Mouse (Mus musculus) spleen, adult 2 months (tissue): Measurements from ENCODE around the gene Esr1. TPM values are rescaled to one million over a fixed set of nuclear protein-coding genes. Genes with fewer than 3 reads are reported as not detected.

Source experiments
- DNase-seq, 2 experiments: peaks; one replicate each; pipeline versions ENCODE4 v3.0.0 to v3.0.0-alpha.2; 2012 to 2021; ENCODE audit warnings: low spot score in 2 of 2, low read depth in 1 of 2
- H3K27ac ChIP-seq: fragments of 200-500 bp; 2 replicates; pipeline ENCODE4 v1.5.1; 2012; ENCODE audit warnings: low read length, inconsistent platforms; ENCODE audit not compliant: insufficient read depth
- H3K27me3 ChIP-seq: fragments of 200-500 bp; 2 replicates; pipeline ENCODE4 v1.6.1; 2012; ENCODE audit warnings: mild to moderate bottlenecking, moderate library complexity, low read length, inconsistent platforms; ENCODE audit not compliant: control insufficient read depth, insufficient read depth
- H3K36me3 ChIP-seq: fragments of 200-500 bp; 2 replicates; pipeline ENCODE4 v1.6.1; 2012; ENCODE audit warnings: mild to moderate bottlenecking, low read length, inconsistent platforms; ENCODE audit not compliant: control insufficient read depth, insufficient read depth
- H3K4me1 ChIP-seq: fragments of 200-500 bp; 2 replicates; pipeline ENCODE4 v1.6.1; 2011; ENCODE audit warnings: inconsistent platforms; ENCODE audit not compliant: control insufficient read depth, insufficient read depth, insufficient read length
- H3K4me3 ChIP-seq: fragments of 200-500 bp; 2 replicates; pipeline ENCODE4 v1.5.1; 2011; ENCODE audit warnings: mild to moderate bottlenecking, inconsistent platforms; ENCODE audit not compliant: insufficient read depth, insufficient read length; ENCODE audit errors: extremely low read depth
- CTCF ChIP-seq: fragments of 200-500 bp; IDR thresholded peaks from 2 replicates; pipeline ENCODE4 v1.5.1; 2011; ENCODE audit warnings: mild to moderate bottlenecking, inconsistent platforms; ENCODE audit not compliant: insufficient read depth, insufficient read length, insufficient replicate concordance; ENCODE audit errors: extremely low read depth
- POLR2A ChIP-seq: fragments of 200-500 bp; IDR thresholded peaks from 2 replicates; pipeline ENCODE4 v1.6.1; 2011; ENCODE audit warnings: low read depth, low read length, inconsistent platforms
- WGBS: fragments of 180-500 bp; shearing (Covaris S2); methylation state at CpG from one replicate; pipeline ENCODE4 v1.1.7; 2018; 5-methylcytosine and 5-hydroxymethylcytosine counted together
- polyA plus RNA-seq: library from polyadenylated mRNA; depleted of rRNA; stranded (reverse); fragments of >200 nt; gene quantifications from 2 replicates; pipeline ENCODE4 v1.2.3, GENCODE M21; 2012; rRNA removed

Gene Esr1
- 1.9 and 2.2 TPM in 2 replicates for polyA plus RNA-seq

DNA sequence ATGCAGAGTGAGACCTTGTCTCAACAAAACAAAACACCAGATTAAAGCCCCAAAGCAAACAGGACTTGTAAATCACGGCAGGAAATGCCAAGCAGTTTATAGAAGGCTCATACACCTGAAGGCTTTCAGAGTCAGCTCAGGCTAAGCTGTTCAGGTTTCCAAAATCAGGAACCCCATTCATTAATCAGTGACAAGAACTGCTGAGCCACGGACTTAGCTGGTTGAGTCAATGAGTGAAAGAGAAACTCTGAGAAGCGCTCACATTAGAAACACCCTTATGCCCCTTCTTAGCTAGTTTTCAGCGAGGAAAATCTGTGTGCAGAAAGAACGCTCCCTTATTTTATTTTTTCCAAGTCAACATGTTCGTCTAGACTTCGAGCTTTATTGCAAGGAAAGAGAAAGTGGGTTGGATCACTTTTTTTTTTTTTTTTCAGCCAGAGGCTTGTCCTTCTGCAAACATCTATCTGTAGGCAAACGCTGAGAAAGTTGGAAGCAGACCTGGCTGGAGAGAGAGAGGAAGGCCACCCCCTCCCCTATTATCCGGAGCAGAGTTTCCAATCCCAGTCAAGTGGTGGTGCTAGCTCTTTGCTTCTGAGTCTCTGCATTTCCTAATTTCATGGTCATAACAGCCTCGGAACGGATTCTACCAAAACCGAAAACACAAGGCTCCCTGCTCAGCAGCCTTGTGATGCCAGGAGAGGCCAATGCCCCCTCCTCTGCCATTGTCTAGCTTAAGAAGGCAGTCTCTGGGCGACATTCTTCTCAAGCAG lies at the start of gene Esr1:
Gene Esr1, plus strand, starts transcription at position 208 of the 770 bp plus-strand sequence.
- DNase-seq, result no peak
- WGBS, result 8% methylated on average over 13 of the region's 13 CpGs
- Histone ChIP-seq H3K4me3 (peak within 1 kb of the TSS; percentile 63), H3K27ac (peak within 1 kb of the TSS; percentile 58), H3K36me3 (no peaks in the 10 kb centered on the region), H3K27me3 (no peaks in the 10 kb centered on the region), H3K4me1 (peaks cover 2% of the 10 kb centered on the region; the same call in 1 of the 2 replicates)
- TF ChIP-seq CTCF, result peak; percentile 2; the same call in 1 of the 2 replicates
- TF ChIP-seq POLR2A, result no peak

DNA sequence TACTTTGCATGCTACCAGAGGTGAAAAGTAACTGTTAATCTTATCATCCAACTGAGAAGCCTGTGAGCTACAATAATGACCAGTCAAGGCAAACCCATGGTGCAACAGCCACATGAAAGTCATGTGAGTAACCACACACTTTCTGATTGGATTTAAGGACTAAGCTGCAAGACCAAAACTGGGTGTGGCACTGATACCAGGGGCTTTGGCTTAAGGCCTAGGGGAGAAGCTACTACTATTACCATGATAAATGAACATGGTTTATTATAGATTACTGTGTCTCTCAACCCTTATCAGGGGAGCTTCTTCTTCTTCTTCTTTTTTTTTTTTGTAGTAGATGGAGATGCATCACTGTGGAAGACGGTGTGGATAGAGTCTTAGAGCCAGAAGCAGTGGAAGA lies 46.2 kb upstream of the Esr1 start:
- H3K27ac ChIP-seq, result no peak overlapping the region
- WGBS, result 89% methylated on average over 1 of the region's 1 CpGs
- no peaks in the 10 kb centered on the region for H3K36me3 ChIP-seq
- H3K4me1 ChIP-seq, result no peaks in the 10 kb centered on the region
- no peaks in the 10 kb centered on the region for H3K27me3 ChIP-seq
- H3K4me3 ChIP-seq, result no peak overlapping the region
- TF ChIP-seq POLR2A (no peak), CTCF (no peak)
- no peak for DNase-seq

DNA sequence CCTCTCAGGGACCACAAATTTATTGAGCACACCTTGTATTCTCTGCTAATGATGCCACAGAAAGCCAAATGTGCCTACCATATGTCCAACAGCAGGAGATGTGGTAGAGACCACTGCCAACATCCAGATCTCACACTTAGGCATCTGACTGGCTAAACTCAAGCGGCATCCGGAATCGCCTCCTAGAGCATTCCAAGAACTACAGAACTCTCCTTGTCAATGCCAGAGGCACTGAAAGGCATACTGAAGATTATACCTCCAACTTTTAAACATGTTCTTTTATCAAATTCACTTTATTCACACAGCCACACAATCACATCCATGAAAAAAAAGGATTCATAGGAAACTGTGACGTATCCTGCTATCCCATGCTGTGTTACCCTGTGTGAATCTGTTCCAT lies 40.6 kb upstream of the Esr1 start:
- TF ChIP-seq POLR2A, result no peak
- no peak for TF ChIP-seq CTCF
- no peak overlapping the region for H3K27ac ChIP-seq
- no peaks in the 10 kb centered on the region for H3K36me3 ChIP-seq
- H3K4me3 ChIP-seq, result no peak overlapping the region
- no peaks in the 10 kb centered on the region for H3K4me1 ChIP-seq
- H3K27me3 ChIP-seq, result no peaks in the 10 kb centered on the region
- no peak for DNase-seq
- WGBS, result 95% methylated on average over 4 of the region's 4 CpGs

DNA sequence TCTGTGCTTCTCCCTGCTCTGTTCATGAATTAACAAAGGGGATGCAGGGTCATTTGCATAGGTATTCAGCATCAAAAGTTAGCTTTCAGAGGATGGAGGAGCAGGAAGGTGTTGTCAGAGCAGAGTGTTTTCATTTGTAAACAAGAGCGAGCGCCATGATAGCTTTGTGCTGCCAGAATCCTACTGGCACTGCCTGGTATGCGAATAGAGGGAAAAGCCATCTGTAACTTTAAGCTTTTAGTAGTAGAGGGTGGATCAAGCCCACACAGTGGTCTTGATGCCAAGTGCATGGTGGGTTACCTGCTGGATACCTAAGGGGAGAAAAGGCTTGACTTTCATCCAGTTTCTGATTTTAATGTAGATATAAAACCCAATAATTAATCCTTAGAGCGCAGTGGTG lies 40.1 kb upstream of the Esr1 start:
- Histone ChIP-seq H3K36me3 (no peaks in the 10 kb centered on the region), H3K27me3 (no peaks in the 10 kb centered on the region), H3K27ac (no peak overlapping the region), H3K4me1 (no peaks in the 10 kb centered on the region), H3K4me3 (no peak overlapping the region)
- no peak for DNase-seq
- 94% methylated on average over 4 of the region's 4 CpGs for WGBS
- no peak for TF ChIP-seq POLR2A
- TF ChIP-seq CTCF, result no peak

DNA sequence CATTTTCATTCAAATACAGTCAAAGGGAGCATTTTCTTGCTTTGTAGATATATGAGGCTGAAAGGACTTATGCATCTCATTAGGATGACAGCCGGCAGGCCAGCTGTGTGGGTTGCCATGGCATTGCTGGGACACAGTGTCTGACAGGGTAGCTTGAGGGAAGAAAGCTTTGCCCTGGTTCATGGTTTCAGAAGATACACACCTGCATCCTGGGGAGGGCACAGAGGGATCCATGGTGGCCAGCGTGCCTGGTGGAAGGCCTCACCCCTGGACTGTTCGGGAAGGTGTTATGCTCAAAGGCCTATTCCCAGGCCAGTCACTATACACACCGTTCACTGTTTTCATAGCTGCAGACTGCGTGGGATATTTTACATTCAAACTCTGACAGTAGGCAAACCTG lies 29.5 kb upstream of the Esr1 start:
- 92% methylated on average over 5 of the region's 5 CpGs for WGBS
- no peak for DNase-seq
- TF ChIP-seq CTCF, result no peak
- H3K36me3 ChIP-seq, result no peaks in the 10 kb centered on the region
- H3K4me1 ChIP-seq, result no peaks in the 10 kb centered on the region
- H3K27ac ChIP-seq, result no peak overlapping the region
- no peaks in the 10 kb centered on the region for H3K27me3 ChIP-seq
- no peak overlapping the region for H3K4me3 ChIP-seq

DNA sequence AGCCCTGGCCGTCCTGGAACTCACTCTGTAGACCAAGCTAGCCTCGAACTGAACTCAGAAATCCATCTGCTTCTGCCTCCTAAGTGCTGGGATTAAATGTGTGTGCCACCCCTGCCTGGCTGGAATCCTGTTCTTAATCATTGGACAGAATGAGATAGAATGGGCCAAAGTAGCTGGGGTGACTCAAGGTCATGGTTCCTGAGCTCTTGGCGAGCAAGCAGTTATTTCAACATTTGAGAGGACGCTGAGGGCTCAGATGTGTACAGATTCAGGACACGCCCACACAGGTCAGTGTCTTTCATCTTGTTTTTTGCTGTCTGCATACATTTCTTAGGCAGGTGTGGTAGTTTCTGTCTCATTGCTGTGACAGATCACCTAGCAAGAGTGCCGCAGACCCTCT lies 24.7 kb upstream of the Esr1 start:
- no peak for DNase-seq
- H3K27me3 ChIP-seq, result no peaks in the 10 kb centered on the region
- no peak overlapping the region for H3K27ac ChIP-seq
- H3K36me3 ChIP-seq, result no peaks in the 10 kb centered on the region
- no peaks in the 10 kb centered on the region for H3K4me1 ChIP-seq
- TF ChIP-seq POLR2A (no peak), CTCF (no peak)
- H3K4me3 ChIP-seq, result no peak overlapping the region
- WGBS, result 89% methylated on average over 6 of the region's 6 CpGs

DNA sequence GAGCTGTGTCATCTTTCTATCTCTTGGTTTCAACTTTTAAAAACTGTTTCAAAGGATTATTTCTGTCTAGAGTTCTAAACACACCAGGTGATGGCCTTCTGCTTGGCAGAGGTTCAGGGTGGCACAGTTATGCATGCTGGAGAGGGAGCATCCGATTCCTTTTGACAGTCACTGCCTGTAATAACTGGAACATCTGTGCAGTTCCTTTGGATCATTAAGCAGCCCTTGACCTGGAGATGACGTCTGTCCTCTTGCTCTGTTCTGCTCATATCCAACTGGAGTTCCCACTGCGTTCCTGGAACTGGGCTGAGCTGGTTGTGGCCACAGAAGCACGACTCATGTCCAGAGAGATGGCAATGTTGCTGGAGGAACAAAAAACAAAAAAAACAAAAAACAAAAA lies 21.8 kb upstream of the Esr1 start:
- Histone ChIP-seq H3K27me3 (no peaks in the 10 kb centered on the region), H3K4me1 (no peaks in the 10 kb centered on the region), H3K4me3 (no peak overlapping the region), H3K36me3 (no peaks in the 10 kb centered on the region), H3K27ac (no peak overlapping the region)
- TF ChIP-seq CTCF (no peak), POLR2A (no peak)
- no peak for DNase-seq
- 89% methylated on average over 4 of the region's 4 CpGs for WGBS
